16 mouse cellular contexts compared by ENCODE assay signal in the genomic region with DNA sequence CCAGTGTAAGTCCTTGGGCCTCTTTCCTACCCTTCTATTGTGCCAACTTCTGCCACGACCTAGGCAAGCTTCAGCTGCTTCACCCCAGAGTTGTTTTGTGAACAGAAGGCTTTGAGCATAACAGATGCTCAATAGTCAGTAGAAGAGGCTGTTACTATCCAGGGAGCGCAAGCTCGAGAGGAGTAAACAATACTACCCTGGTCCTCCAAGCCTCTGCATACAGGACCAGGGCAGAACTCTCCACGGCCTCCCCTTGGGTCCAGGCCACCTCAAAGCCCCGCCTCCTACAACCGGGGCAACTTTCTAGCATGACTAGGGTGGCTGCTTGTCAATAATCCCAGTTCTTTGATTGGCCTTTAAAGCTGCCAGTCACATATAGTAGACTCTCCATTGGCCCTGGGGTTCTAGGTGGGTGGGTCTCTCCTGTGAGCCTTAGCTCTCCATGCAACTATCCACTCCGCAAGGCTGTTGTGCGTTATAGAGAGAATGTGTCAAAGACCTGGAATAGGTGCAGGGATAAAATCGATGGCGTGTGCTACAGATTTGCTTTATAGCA.
DNase-seq lines count a peak whose midpoint lies in the region; ATAC-seq and TF ChIP-seq lines count a peak whose summit lies in the region.
"Had no signal": no experiment of that assay in that cellular context is flagged by ENCODE, and none has a peak within 500 bp of the region (broad histone marks: within the 10 kb centered on the region; RNA-seq: fewer than 3 reads in every experiment).

No protein-coding gene starts in this region.

- peak; percentile 52; the same call in 1 of the 2 replicates for ATAC-seq in forebrain, embryonic 14.5 days
- no peak for ATAC-seq in forebrain, embryonic 12.5 days (ENCODE audit: low FRiP score)
- no peak for ATAC-seq in lung, embryonic 14.5 days (ENCODE audit: insufficient read depth)

- no peaks in the 10 kb centered on the region; the same call in 1 of the 2 replicates for H3K9me3 ChIP-seq in forebrain, embryonic 14.5 days (replicated peaks; ENCODE audit: control insufficient read depth, low read length)
- peaks cover 4% of the 10 kb centered on the region; the same call in 1 of the 2 replicates for H3K9me3 ChIP-seq in forebrain, embryonic 12.5 days
- H3K9me3 ChIP-seq in lung, embryonic 14.5 days (ENCODE audit: low read depth, low read length) = no peaks in the 10 kb centered on the region; the same call in 1 of the 2 replicates

- H3K27me3 ChIP-seq in forebrain, embryonic 14.5 days (replicated peaks; ENCODE audit: control insufficient read depth, insufficient read depth, low read length) = no peaks in the 10 kb centered on the region
- no peaks in the 10 kb centered on the region for H3K27me3 ChIP-seq in forebrain, embryonic 12.5 days
- H3K27me3 ChIP-seq in lung, embryonic 14.5 days (ENCODE audit: insufficient read depth, low read length) = no peaks in the 10 kb centered on the region

- DNase-seq in forebrain, embryonic 14.5 days (ENCODE audit: low spot score) = peak; percentile 70
- peak; percentile 38 for DNase-seq in lung, embryonic 14.5 days
- no peak for DNase-seq in lung, adult 2 months
- peak; percentile 77 for DNase-seq in brain, embryonic 14.5 days (ENCODE audit: low read depth)
- DNase-seq in retina, postnatal 1 day = peak; percentile 81
- no peak for DNase-seq in kidney, postnatal 4 days
- DNase-seq: cerebellum, adult 8-10 months; gastrocnemius, postnatal 25 days; heart, postnatal 36 days; kidney, adult 11 months; kidney, postnatal 25 days; right cerebral cortex, postnatal 25 days; thymus, adult 18-20 months had no signal

- 67% methylated on average over 10 of the region's 10 CpGs for WGBS in forebrain, embryonic 14.5 days
- WGBS in forebrain, embryonic 12.5 days = 76% methylated on average over 10 of the region's 10 CpGs
- WGBS in lung, embryonic 14.5 days = 65% methylated on average over 10 of the region's 10 CpGs
- 59% methylated on average over 10 of the region's 10 CpGs for WGBS in lung, adult 2 months

- TF ChIP-seq CTCF in lung, embryonic 14.5 days (IDR thresholded peaks at IDR 0.05; ENCODE audit: low read depth) = no peak
- TF ChIP-seq CTCF in lung, adult 2 months (IDR thresholded peaks at IDR 0.05; ENCODE audit: insufficient read depth, low read length) = no peak
- no peak for TF ChIP-seq CTCF in brain, embryonic 14.5 days (IDR thresholded peaks at IDR 0.05; ENCODE audit: borderline replicate concordance, extremely low read depth, insufficient read depth, insufficient read length)

- 0 out of 2 replicates have a peak, but pooled peaks cover 4% of the 10 kb centered on the region for H3K4me1 ChIP-seq in forebrain, embryonic 14.5 days (ENCODE audit: control insufficient read depth, insufficient read depth, low read length)
- H3K4me1 ChIP-seq in forebrain, embryonic 12.5 days = peaks cover 7% of the 10 kb centered on the region
- no peaks in the 10 kb centered on the region for H3K4me1 ChIP-seq in lung, embryonic 14.5 days (ENCODE audit: insufficient read depth)
- H3K4me1 ChIP-seq in lung, adult 2 months (ENCODE audit: control insufficient read depth, insufficient read depth, low read length) = no peaks in the 10 kb centered on the region
- H3K4me1 ChIP-seq: embryonic facial prominence, embryonic 12.5 days had no signal

- no peak for TF ChIP-seq POLR2A in lung, adult 2 months (IDR thresholded peaks at IDR 0.05; ENCODE audit: borderline replicate concordance, extremely low read depth, low read depth, low read length)
- no peak for TF ChIP-seq POLR2A in brain, embryonic 14.5 days (IDR thresholded peaks at IDR 0.05; ENCODE audit: borderline replicate concordance, extremely low read depth, insufficient read depth, insufficient read length, poor library complexity, severe bottlenecking)

- H3K4me2 ChIP-seq in forebrain, embryonic 14.5 days (ENCODE audit: low read length) = no peak overlapping the region
- H3K4me2 ChIP-seq in forebrain, embryonic 12.5 days = no peak overlapping the region
- no peak overlapping the region for H3K4me2 ChIP-seq in lung, embryonic 14.5 days
- H3K4me2 ChIP-seq: embryonic facial prominence, embryonic 12.5 days; heart, embryonic 11.5 days had no signal

- no peak overlapping the region for H3K9ac ChIP-seq in forebrain, embryonic 14.5 days (ENCODE audit: low read length)
- no peak overlapping the region for H3K9ac ChIP-seq in forebrain, embryonic 12.5 days
- no peak overlapping the region for H3K9ac ChIP-seq in lung, embryonic 14.5 days
- H3K9ac ChIP-seq: embryonic facial prominence, embryonic 12.5 days had no signal

- no peak overlapping the region for H3K4me3 ChIP-seq in forebrain, embryonic 14.5 days (ENCODE audit: low read depth, low read length)
- no peak overlapping the region for H3K4me3 ChIP-seq in forebrain, embryonic 12.5 days (replicated peaks)
- H3K4me3 ChIP-seq in lung, embryonic 14.5 days (ENCODE audit: low read depth, low read length) = no peak overlapping the region
- no peak overlapping the region for H3K4me3 ChIP-seq in lung, adult 2 months (replicated peaks; ENCODE audit: extremely low read depth, low read depth, low read length)
- H3K4me3 ChIP-seq: embryonic facial prominence, embryonic 12.5 days had no signal

- H3K36me3 ChIP-seq in forebrain, embryonic 14.5 days (ENCODE audit: control insufficient read depth, insufficient read depth, low read length) = no peaks in the 10 kb centered on the region
- H3K36me3 ChIP-seq in forebrain, embryonic 12.5 days (replicated peaks) = no peaks in the 10 kb centered on the region
- no peaks in the 10 kb centered on the region for H3K36me3 ChIP-seq in lung, embryonic 14.5 days (ENCODE audit: insufficient read depth)
- H3K36me3 ChIP-seq: embryonic facial prominence, embryonic 12.5 days had no signal

- no peak overlapping the region for H3K27ac ChIP-seq in forebrain, embryonic 14.5 days (ENCODE audit: low read depth, low read length)
- no peak overlapping the region for H3K27ac ChIP-seq in forebrain, embryonic 12.5 days
- no peak overlapping the region for H3K27ac ChIP-seq in lung, embryonic 14.5 days (ENCODE audit: low read depth)
- H3K27ac ChIP-seq: embryonic facial prominence, embryonic 12.5 days had no signal

Comparison
In these comparisons a context has a peak if more than half of its experiments do, and no peak if none do; other contexts are left out.
1. DNase-seq: peak in forebrain, embryonic 14.5 days (single experiment), lung, embryonic 14.5 days (single experiment), brain, embryonic 14.5 days (single experiment) and retina, postnatal 1 day (single experiment); none in lung, adult 2 months (single experiment) and kidney, postnatal 4 days (0 of 2).